Mouse (Mus musculus): Measurements from ENCODE around the gene Acot1. TPM values are rescaled to one million over a fixed set of nuclear protein-coding genes. Genes with fewer than 3 reads are reported as not detected.
A peak's percentile ranks its signal among the peaks of the same experiment; 100 is the strongest.
"Not testable (repeated sequence)": the region's sequence is repeated elsewhere in the genome, so short reads cannot be mapped to it uniquely, and the experiment has no call there.

The Acot1 gene
- polyA plus RNA-seq, 1 experiment from 2014 or later: 31.3 TPM

GRCm38 (mm10) chr12:84023052-84023745 is 13.9 kb downstream of the Acot1 start:
- no peak overlapping the region for H3K4me3 ChIP-seq
- H3K36me3 ChIP-seq: no peaks in the 10 kb centered on the region
- H3K27ac ChIP-seq: no peak overlapping the region
- 63% methylated on average over 9 of the region's 9 CpGs for WGBS (ENCODE audit: insufficient replicate concordance)
- no peaks in the 10 kb centered on the region for H3K4me1 ChIP-seq
- no peak for ATAC-seq
- H3K4me2 ChIP-seq: no peak overlapping the region
- no peaks in the 10 kb centered on the region for H3K27me3 ChIP-seq (replicated peaks)
- H3K9me3 ChIP-seq (replicated peaks): no peaks in the 10 kb centered on the region
- H3K9ac ChIP-seq: no peak overlapping the region

DNA sequence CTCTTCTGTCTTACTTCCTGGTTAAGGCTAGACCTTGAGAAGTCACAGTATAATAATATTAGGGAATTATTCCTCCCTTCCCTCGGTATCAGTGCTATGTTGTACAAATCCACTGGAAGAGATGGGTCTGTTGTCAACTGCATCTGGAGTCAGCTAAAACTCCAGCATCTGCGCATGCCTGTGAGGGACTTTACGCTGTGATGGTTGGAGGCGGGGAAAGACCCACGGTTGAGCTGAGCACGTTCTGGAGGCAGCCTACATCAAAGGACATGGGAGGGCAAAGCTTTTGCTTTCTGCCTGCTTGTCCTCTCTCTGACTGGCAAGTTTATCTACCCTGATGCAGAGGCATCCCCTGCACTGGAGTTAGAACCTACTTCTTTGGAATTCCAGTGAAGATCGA is 16.6 kb downstream of the Acot1 start:
- Histone ChIP-seq H3K9me3 (replicated peaks) (no peaks in the 10 kb centered on the region), H3K27ac (no peak overlapping the region), H3K4me1 (no peaks in the 10 kb centered on the region), H3K4me2 (no peak overlapping the region), H3K4me3 (no peak overlapping the region), H3K9ac (no peak overlapping the region), H3K36me3 (no peaks in the 10 kb centered on the region), H3K27me3 (replicated peaks) (no peaks in the 10 kb centered on the region)
- 71% methylated on average over 7 of the region's 7 CpGs for WGBS (ENCODE audit: insufficient replicate concordance)
- no peak for ATAC-seq

- H3K4me3 ChIP-seq; H3K27ac ChIP-seq; H3K4me2 ChIP-seq; H3K9me3 ChIP-seq (replicated peaks); H3K4me1 ChIP-seq; H3K9ac ChIP-seq; H3K27me3 ChIP-seq (replicated peaks); ATAC-seq; H3K36me3 ChIP-seq: not testable (repeated sequence)
- 42% methylated on average over 3 of the region's 3 CpGs for WGBS (ENCODE audit: insufficient replicate concordance)
Measured at GRCm38 (mm10) chr12:84028328-84028727, 19.0 kb downstream of the Acot1 start.

GRCm38 (mm10) chr12:84029043-84029442 is 19.8 kb downstream of the Acot1 start:
- ATAC-seq; H3K36me3 ChIP-seq; H3K27ac ChIP-seq; H3K4me2 ChIP-seq; H3K4me3 ChIP-seq; H3K9me3 ChIP-seq (replicated peaks); H3K4me1 ChIP-seq; H3K27me3 ChIP-seq (replicated peaks); H3K9ac ChIP-seq: not testable (repeated sequence)
- WGBS (ENCODE audit: insufficient replicate concordance): 83% methylated on average over 1 of the region's 1 CpGs

GRCm38 (mm10) chr12:84030659-84031332 is 21.5 kb downstream of the Acot1 start:
- Histone ChIP-seq H3K4me1 (peaks cover 2% of the 10 kb centered on the region; the same call in 1 of the 2 replicates), H3K36me3 (no peaks in the 10 kb centered on the region), H3K9ac (no peak overlapping the region), H3K9me3 (replicated peaks) (no peaks in the 10 kb centered on the region), H3K4me3 (no peak overlapping the region), H3K27me3 (replicated peaks) (no peaks in the 10 kb centered on the region), H3K27ac (no peak overlapping the region), H3K4me2 (no peak overlapping the region)
- WGBS (ENCODE audit: insufficient replicate concordance): 51% methylated on average over 4 of the region's 4 CpGs
- no peak for ATAC-seq

DNA sequence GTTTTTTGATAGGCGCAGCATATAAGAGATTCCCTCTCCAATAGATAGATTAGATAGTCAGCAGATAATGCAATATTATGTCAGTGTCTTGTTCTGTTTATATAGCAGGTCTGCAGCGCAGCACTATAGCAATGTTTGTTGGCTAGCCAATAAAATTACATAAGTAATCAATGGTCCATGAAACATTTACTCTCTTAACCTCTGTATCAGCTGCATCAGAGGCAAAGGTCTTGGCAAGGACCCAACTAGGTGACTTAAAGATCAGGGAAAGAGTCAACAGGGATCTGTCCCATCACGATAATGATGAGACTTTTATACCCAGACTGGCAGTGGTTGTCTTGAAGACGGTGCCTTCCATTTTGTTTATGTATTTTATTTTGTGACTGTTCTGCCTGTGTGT is 23.6 kb downstream of the Acot1 start:
- no peak overlapping the region for H3K27ac ChIP-seq
- ATAC-seq: no peak
- no peak overlapping the region for H3K4me2 ChIP-seq
- no peak overlapping the region for H3K9ac ChIP-seq
- peaks cover 6% of the 10 kb centered on the region for H3K27me3 ChIP-seq (replicated peaks)
- no peaks in the 10 kb centered on the region for H3K36me3 ChIP-seq
- no peak overlapping the region for H3K4me3 ChIP-seq
- H3K9me3 ChIP-seq (replicated peaks): no peaks in the 10 kb centered on the region
- H3K4me1 ChIP-seq: peaks cover 2% of the 10 kb centered on the region; the same call in 1 of the 2 replicates
- 67% methylated on average over 4 of the region's 4 CpGs for WGBS (ENCODE audit: insufficient replicate concordance)

DNA sequence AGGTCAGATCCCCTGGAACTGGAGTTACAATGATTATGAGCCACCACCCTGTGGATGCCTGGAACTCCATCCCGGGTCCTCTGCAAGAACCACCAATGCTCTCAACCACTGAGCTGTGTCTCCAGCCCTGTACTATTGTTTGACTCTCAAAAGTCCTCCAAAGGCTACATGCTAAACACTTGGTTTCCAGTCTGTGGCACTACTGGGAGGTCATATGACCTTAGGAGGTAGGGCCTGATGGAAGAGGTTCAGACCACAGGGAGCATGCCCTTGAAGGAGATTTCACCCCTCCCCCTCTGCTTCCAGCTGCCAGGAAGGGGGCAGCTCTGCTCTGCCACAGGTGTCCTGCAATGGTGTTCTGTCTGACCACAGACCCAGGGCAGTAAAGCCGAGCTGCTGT is 24.0 kb downstream of the Acot1 start:
- not testable (repeated sequence) for ATAC-seq; H3K9me3 ChIP-seq (replicated peaks); H3K9ac ChIP-seq; H3K4me1 ChIP-seq; H3K27ac ChIP-seq; H3K36me3 ChIP-seq; H3K4me3 ChIP-seq; H3K4me2 ChIP-seq
- peaks cover 11% of the 10 kb centered on the region for H3K27me3 ChIP-seq (replicated peaks)
- WGBS (ENCODE audit: insufficient replicate concordance): 41% methylated on average over 2 of the region's 2 CpGs

DNA sequence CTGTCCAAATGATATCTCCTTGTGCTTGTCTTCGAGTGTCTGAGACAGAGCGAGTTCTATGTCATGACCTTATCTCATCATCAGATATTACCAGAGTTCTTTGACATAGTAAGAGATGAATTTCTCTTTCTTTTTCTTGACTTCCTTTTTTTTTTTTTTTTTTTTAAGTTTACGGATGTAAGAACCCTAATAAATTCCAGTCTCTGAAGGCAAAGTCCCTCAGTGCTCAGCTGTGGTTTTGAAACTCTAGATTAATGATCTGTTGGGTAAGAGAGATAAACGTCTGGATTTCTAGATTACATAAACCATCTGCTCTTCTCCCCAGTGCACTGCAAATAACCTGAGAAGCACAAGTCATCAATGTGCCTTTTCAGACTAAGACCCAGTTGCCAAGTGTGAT is 24.8 kb downstream of the Acot1 start:
- H3K4me1 ChIP-seq: peaks cover 2% of the 10 kb centered on the region; the same call in 1 of the 2 replicates
- 21% methylated on average over 4 of the region's 4 CpGs for WGBS (ENCODE audit: insufficient replicate concordance)

GRCm38 (mm10) chr12:84038241-84038640 is 29.0 kb downstream of the Acot1 start, which contains the start of gene Acot4:
Gene Acot4, plus strand, starts transcription at chr12:84038379.
- H3K9me3 ChIP-seq (replicated peaks); H3K4me1 ChIP-seq; H3K36me3 ChIP-seq; ATAC-seq: not testable (repeated sequence)
- H3K4me3 ChIP-seq: peak within 1 kb of the TSS; percentile 48
- H3K27me3 ChIP-seq (replicated peaks): peaks cover 20% of the 10 kb centered on the region
- H3K9ac ChIP-seq: peak within 1 kb of the TSS; percentile 35
- 14% methylated on average over 27 of the region's 32 CpGs for WGBS (ENCODE audit: insufficient replicate concordance)
- peak within 1 kb of the TSS; percentile 67 for H3K4me2 ChIP-seq
- H3K27ac ChIP-seq: 0 out of 2 replicates have a peak within 1 kb of the TSS, but pooled peaks have one; percentile 25

More for the DNA sequence above, 24.8 kb downstream of the Acot1 start:
- no peak for ATAC-seq
- Histone ChIP-seq H3K9me3 (replicated peaks) (no peaks in the 10 kb centered on the region), H3K4me2 (no peak overlapping the region), H3K36me3 (no peaks in the 10 kb centered on the region), H3K27me3 (replicated peaks) (peaks cover 19% of the 10 kb centered on the region), H3K9ac (no peak overlapping the region), H3K4me3 (no peak overlapping the region), H3K27ac (no peak overlapping the region)

DNA sequence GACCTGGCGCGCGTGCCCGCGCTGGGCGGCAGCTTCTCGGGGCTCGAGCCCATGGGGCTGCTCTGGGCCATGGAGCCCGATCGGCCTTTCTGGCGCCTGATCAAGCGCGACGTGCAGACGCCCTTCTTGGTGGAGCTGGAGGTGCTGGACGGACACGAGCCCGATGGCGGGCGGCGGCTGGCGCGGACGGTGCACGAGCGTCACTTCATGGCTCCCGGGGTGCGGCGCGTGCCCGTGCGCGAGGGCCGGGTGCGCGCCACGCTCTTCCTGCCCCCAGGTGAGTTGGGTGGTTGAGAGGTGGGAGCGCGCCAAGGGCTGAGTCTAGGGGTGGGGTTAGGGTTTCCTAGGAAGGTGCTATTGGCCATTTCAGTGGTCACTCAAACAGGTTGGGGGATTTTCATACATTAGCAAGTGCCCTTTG is 29.4 kb downstream of the Acot1 start, which contains the start of gene Gm49366:
Gm49366 (plus strand) TSS at position 245 of the 421 bp plus-strand sequence.
- Histone ChIP-seq H3K4me2 (peak within 1 kb of the TSS; percentile 67), H3K4me3 (peak within 1 kb of the TSS; percentile 48), H3K9ac (peak within 1 kb of the TSS; percentile 35), H3K27ac (0 out of 2 replicates have a peak within 1 kb of the TSS, but pooled peaks have one; percentile 25), H3K27me3 (replicated peaks) (peaks cover 20% of the 10 kb centered on the region)
- H3K36me3 ChIP-seq; H3K9me3 ChIP-seq (replicated peaks); H3K4me1 ChIP-seq: not testable (repeated sequence)
- WGBS (ENCODE audit: insufficient replicate concordance): 3% methylated on average over 39 of the region's 39 CpGs
- peak; percentile 40; the same call in 1 of the 2 replicates for ATAC-seq

GRCm38 (mm10) chr12:84042248-84042647 is 33.0 kb downstream of the Acot1 start:
- peaks cover 20% of the 10 kb centered on the region for H3K27me3 ChIP-seq (replicated peaks)
- H3K4me1 ChIP-seq: no peaks in the 10 kb centered on the region
- H3K9ac ChIP-seq: no peak overlapping the region
- no peaks in the 10 kb centered on the region for H3K9me3 ChIP-seq (replicated peaks)
- peak overlapping the region; percentile 73; the same call in 1 of the 2 replicates for H3K27ac ChIP-seq
- WGBS (ENCODE audit: insufficient replicate concordance): 64% methylated on average over 5 of the region's 5 CpGs
- 0 out of 2 replicates have a peak, but pooled peaks have one; percentile 37 for ATAC-seq
- H3K4me3 ChIP-seq: no peak overlapping the region
- H3K4me2 ChIP-seq: no peak overlapping the region
- no peaks in the 10 kb centered on the region; the same call in 1 of the 2 replicates for H3K36me3 ChIP-seq

GRCm38 (mm10) chr12:84044045-84044444 is 34.8 kb downstream of the Acot1 start:
- no peak overlapping the region for H3K4me3 ChIP-seq
- WGBS (ENCODE audit: insufficient replicate concordance): 62% methylated on average over 2 of the region's 2 CpGs
- 0 out of 2 replicates have a peak, but pooled peaks cover 6% of the 10 kb centered on the region for H3K9me3 ChIP-seq (replicated peaks)
- H3K36me3 ChIP-seq: no peaks in the 10 kb centered on the region; the same call in 1 of the 2 replicates
- H3K4me2 ChIP-seq: no peak overlapping the region
- H3K27ac ChIP-seq: no peak overlapping the region
- ATAC-seq: no peak
- H3K9ac ChIP-seq: no peak overlapping the region
- H3K4me1 ChIP-seq: no peaks in the 10 kb centered on the region
- H3K27me3 ChIP-seq (replicated peaks): peaks cover 2% of the 10 kb centered on the region

Measured in liver, embryonic 12.5 days (tissue).